Mouse (Mus musculus) midbrain, postnatal 0 days (tissue): ENCODE results near the gene Mast4. TPM values are rescaled to one million over a fixed set of nuclear protein-coding genes. Genes with fewer than 3 reads are reported as not detected.

Experiments used
- ATAC-seq: fragments of 200-750 bp; cut with Nextera tagmentation; 2 replicates; pipeline ENCODE4 v1.8.0; 2017; ENCODE audit warnings: moderate number of reproducible peaks, mild to moderate bottlenecking, moderate TSS enrichment, moderate library complexity; ENCODE audit not compliant: low FRiP score
- DNase-seq: peaks from one replicate; pipeline ENCODE4 v3.0.0-alpha.2; 2015; ENCODE audit warnings: low spot score
- H3K27ac ChIP-seq: fragments of 300-500 bp; sonication (generic); 2 replicates; pipeline ENCODE4 v1.5.1; 2014; ENCODE audit warnings: low read depth, mild to moderate bottlenecking, low read length, mixed read lengths
- H3K27me3 ChIP-seq: fragments of 300-500 bp; sonication (generic); 2 replicates; pipeline ENCODE4 v1.6.1; 2014; ENCODE audit warnings: low read length, control low read depth, mixed read lengths; ENCODE audit not compliant: insufficient read depth
- H3K36me3 ChIP-seq: fragments of 300-500 bp; sonication (generic); 2 replicates; pipeline ENCODE4 v1.6.1; 2014; ENCODE audit warnings: low read length, control low read depth, mixed read lengths; ENCODE audit not compliant: insufficient read depth
- H3K4me1 ChIP-seq: fragments of 300-500 bp; sonication (generic); 2 replicates; pipeline ENCODE4 v1.6.1; 2014; ENCODE audit warnings: mild to moderate bottlenecking, control low read depth, antibody characterized with exemption, low read length, mixed read lengths; ENCODE audit not compliant: insufficient read depth
- H3K4me2 ChIP-seq: fragments of 300-500 bp; sonication (generic); 2 replicates; pipeline ENCODE4 v1.6.1; 2014; ENCODE audit warnings: low read depth, mild to moderate bottlenecking, low read length, mixed read lengths; ENCODE audit not compliant: poor library complexity, severe bottlenecking
- H3K4me3 ChIP-seq: fragments of 300-500 bp; sonication (generic); 2 replicates; pipeline ENCODE4 v1.5.1; 2014; ENCODE audit warnings: low read depth, mild to moderate bottlenecking, low read length, moderate library complexity
- H3K9ac ChIP-seq: fragments of 300-500 bp; sonication (generic); replicated peaks from 2 replicates; pipeline ENCODE4 v1.6.1; 2014; ENCODE audit warnings: mild to moderate bottlenecking, low read length, moderate library complexity, mixed read lengths; ENCODE audit not compliant: poor library complexity, severe bottlenecking
- H3K9me3 ChIP-seq: fragments of 300-500 bp; sonication (generic); 2 replicates; pipeline ENCODE4 v1.6.1; 2016; ENCODE audit warnings: low read length, control low read depth
- CTCF ChIP-seq: IDR thresholded peaks from 2 replicates; pipeline ENCODE4 v1.5.1; 2016; ENCODE audit warnings: antibody characterized with exemption, mild to moderate bottlenecking
- WGBS: fragments of 180-500 bp; shearing (Covaris S2); extraction: QIAGEN DNeasy Blood & Tissue Kit; methylation state at CpG from one replicate; pipeline ENCODE4 v1.1.7; 2014; 5-methylcytosine and 5-hydroxymethylcytosine counted together
- polyA plus RNA-seq: library from polyadenylated mRNA; unstranded; fragments of >200 nt; fragmentation: Nextera tagmentation; extraction: Ambion mirVana; gene quantifications from 2 replicates; pipeline ENCODE4 v1.2.1, GENCODE M21; 2015
- total RNA-seq: library from RNA; depleted of rRNA; stranded (reverse); fragments of >200 nt; gene quantifications from 2 replicates; pipeline ENCODE4 v1.2.3, GENCODE M21; 2014

The Mast4 gene
- total and polyA plus RNA-seq, 2 experiments from 2014 or later, result 28.7 to 39.8 TPM

- no peak overlapping the region for H3K27ac ChIP-seq
- no peak overlapping the region for H3K9ac ChIP-seq
- no peak overlapping the region for H3K4me3 ChIP-seq
- H3K9me3 ChIP-seq, result no peaks in the 10 kb centered on the region
- H3K4me2 ChIP-seq, result no peak overlapping the region
- H3K36me3 ChIP-seq, result no peaks in the 10 kb centered on the region
- TF ChIP-seq CTCF, result no peak
- WGBS, result 74% methylated on average over 4 of the region's 4 CpGs
- H3K4me1 ChIP-seq, result no peaks in the 10 kb centered on the region
- ATAC-seq, result no peak
- no peak for DNase-seq
- H3K27me3 ChIP-seq, result no peaks in the 10 kb centered on the region
These were observed 219.2 kb downstream of the Mast4 start for GRCm38 (mm10) chr13:103115116-103115515.

GRCm38 (mm10) chr13:103114274-103114673 lies 220.0 kb downstream of the Mast4 start:
- Histone ChIP-seq H3K4me3 (no peak overlapping the region), H3K4me2 (no peak overlapping the region), H3K27me3 (no peaks in the 10 kb centered on the region), H3K9ac (no peak overlapping the region), H3K36me3 (no peaks in the 10 kb centered on the region), H3K9me3 (no peaks in the 10 kb centered on the region), H3K27ac (no peak overlapping the region), H3K4me1 (no peaks in the 10 kb centered on the region)
- DNase-seq (peak; percentile 93), ATAC-seq (peak; percentile 62)
- TF ChIP-seq CTCF, result no peak
- 25% methylated on average over 5 of the region's 5 CpGs for WGBS

GRCm38 (mm10) chr13:103109872-103110271 lies 224.4 kb downstream of the Mast4 start:
- Histone ChIP-seq H3K27ac (no peak overlapping the region), H3K9ac (no peak overlapping the region), H3K4me3 (no peak overlapping the region), H3K4me1 (no peaks in the 10 kb centered on the region), H3K36me3 (no peaks in the 10 kb centered on the region), H3K4me2 (peak overlapping the region; percentile 36), H3K27me3 (no peaks in the 10 kb centered on the region), H3K9me3 (no peaks in the 10 kb centered on the region)
- ATAC-seq (peak; percentile 41; the same call in 1 of the 2 replicates), DNase-seq (peak; percentile 89)
- 19% methylated on average over 10 of the region's 10 CpGs for WGBS
- TF ChIP-seq CTCF, result peak; percentile 99

DNA sequence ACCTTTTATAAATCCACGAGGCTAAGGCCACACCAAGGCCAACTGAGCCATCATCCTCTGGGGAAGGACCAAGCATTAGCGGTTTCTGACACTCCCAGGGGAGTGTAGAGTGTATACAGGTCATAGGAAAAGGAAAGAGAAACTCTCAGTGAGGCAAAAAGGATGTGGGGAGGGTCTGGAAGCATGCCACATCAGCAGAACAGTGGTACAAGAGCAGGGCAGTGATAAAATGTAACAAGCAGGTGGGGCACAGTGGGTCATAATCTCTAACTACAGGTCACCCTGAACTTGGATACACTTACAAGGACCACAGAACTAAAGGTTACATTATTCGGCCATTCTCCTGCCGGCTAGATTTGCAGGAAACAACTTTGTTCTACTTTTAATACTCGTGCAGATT lies 226.9 kb downstream of the Mast4 start:
- Histone ChIP-seq H3K27ac (no peak overlapping the region), H3K27me3 (no peaks in the 10 kb centered on the region), H3K9me3 (no peaks in the 10 kb centered on the region), H3K9ac (no peak overlapping the region), H3K4me3 (no peak overlapping the region), H3K4me1 (no peaks in the 10 kb centered on the region), H3K4me2 (no peak overlapping the region), H3K36me3 (no peaks in the 10 kb centered on the region)
- no peak for DNase-seq
- ATAC-seq, result no peak
- no peak for TF ChIP-seq CTCF
- WGBS, result 86% methylated on average over 5 of the region's 5 CpGs

DNA sequence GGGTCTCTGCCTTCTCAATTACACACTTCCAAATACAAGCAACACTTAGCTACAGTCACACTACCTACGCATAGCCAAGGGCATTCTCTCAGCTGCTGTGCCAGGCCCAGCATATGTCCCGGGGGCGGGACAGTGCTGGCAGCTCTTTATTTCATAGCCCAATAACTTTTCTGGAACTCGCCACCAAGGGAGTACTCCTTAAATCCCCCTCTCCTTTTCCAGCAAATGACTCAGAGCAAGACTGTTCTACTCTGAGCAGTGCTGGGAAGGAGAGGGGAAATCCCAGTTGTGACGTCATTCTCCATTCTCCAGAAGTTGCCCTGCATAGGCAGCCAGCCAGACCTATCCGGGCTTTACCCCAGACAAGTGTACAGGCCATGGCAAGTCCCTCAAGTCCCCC lies 231.7 kb downstream of the Mast4 start:
- no peak overlapping the region for H3K4me3 ChIP-seq
- TF ChIP-seq CTCF, result no peak
- ATAC-seq, result 0 out of 2 replicates have a peak, but pooled peaks have one; percentile 34

GRCm38 (mm10) chr13:103096346-103097150 lies 237.7 kb downstream of the Mast4 start:
- peak overlapping the region; percentile 74 for H3K4me2 ChIP-seq
- H3K4me1 ChIP-seq, result peaks cover 2% of the 10 kb centered on the region; the same call in 1 of the 2 replicates
- H3K9me3 ChIP-seq, result no peaks in the 10 kb centered on the region
- H3K9ac ChIP-seq, result peak overlapping the region; percentile 40
- no peaks in the 10 kb centered on the region for H3K27me3 ChIP-seq
- no peaks in the 10 kb centered on the region for H3K36me3 ChIP-seq
- H3K4me3 ChIP-seq, result peak overlapping the region; percentile 35
- peak; percentile 89 for DNase-seq
- WGBS, result 4% methylated on average over 28 of the region's 28 CpGs
- TF ChIP-seq CTCF, result peak; percentile 70
- peak overlapping the region; percentile 43 for H3K27ac ChIP-seq
- peak; percentile 96 for ATAC-seq

More for the DNA sequence above, 231.7 kb downstream of the Mast4 start:
- no peaks in the 10 kb centered on the region; the same call in 1 of the 2 replicates for H3K4me1 ChIP-seq
- no peak overlapping the region for H3K9ac ChIP-seq
- H3K36me3 ChIP-seq, result no peaks in the 10 kb centered on the region
- DNase-seq, result no peak
- no peak overlapping the region for H3K4me2 ChIP-seq
- WGBS, result 83% methylated on average over 6 of the region's 6 CpGs
- H3K9me3 ChIP-seq, result no peaks in the 10 kb centered on the region
- no peaks in the 10 kb centered on the region for H3K27me3 ChIP-seq
- H3K27ac ChIP-seq, result no peak overlapping the region
